Mouse (Mus musculus) E14TG2a.4 (cell line): Measurements from ENCODE around the gene Defb21.

Source experiments
- H3K27me3 ChIP-seq: 2 replicates; pipeline ENCODE4 v1.6.1; 2014; ENCODE audit warnings: low read length, control low read depth; ENCODE audit not compliant: insufficient read depth
- H3K36me3 ChIP-seq: 2 replicates; pipeline ENCODE4 v1.6.1; 2014; ENCODE audit warnings: low read length, control low read depth; ENCODE audit not compliant: insufficient read depth
- H3K4me1 ChIP-seq: replicated peaks from 2 replicates; pipeline ENCODE4 v1.6.1; 2014; ENCODE audit warnings: low read depth, low read length, control low read depth
- H3K4me3 ChIP-seq: replicated peaks from 2 replicates; pipeline ENCODE4 v1.5.1; 2014; ENCODE audit warnings: mild to moderate bottlenecking, low read length
- H3K9me3 ChIP-seq: 2 replicates; pipeline ENCODE4 v1.6.1; 2014; ENCODE audit warnings: low read length, control low read depth
- CTCF ChIP-seq: conservative IDR thresholded peaks from 2 replicates; pipeline ENCODE4 v1.5.1; 2014; ENCODE audit warnings: low read length
- NANOG ChIP-seq: IDR thresholded peaks from 2 replicates; pipeline ENCODE4 v1.6.1; 2014; ENCODE audit warnings: borderline replicate concordance, low read length, mixed read lengths
- POU5F1 ChIP-seq: IDR thresholded peaks from 2 replicates; pipeline ENCODE4 v1.6.1; 2014; ENCODE audit warnings: low read length, borderline replicate concordance

Defb21 gene

DNA sequence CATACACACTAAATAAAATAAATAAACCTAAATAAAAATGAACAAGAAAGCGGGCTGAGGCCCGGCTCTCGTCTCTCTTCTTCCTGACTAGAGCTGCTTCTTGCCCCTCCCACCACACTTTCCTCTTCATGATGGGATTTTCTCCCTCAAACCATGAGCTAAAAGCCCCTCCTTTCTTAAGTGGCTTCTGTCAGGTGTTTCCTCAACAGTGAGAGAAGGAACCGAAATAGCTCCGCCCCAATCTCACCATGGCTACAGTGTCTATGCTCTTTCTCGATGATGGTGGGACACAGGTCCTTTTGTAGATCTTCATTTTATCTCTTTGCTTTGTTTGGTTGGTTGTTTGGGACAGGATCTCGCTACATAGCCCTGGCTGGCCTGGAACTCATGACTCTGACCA, 15.9 kb upstream of the Defb21 start:
- TF ChIP-seq CTCF, result no peak
- no peak for TF ChIP-seq POU5F1
- no peak for TF ChIP-seq NANOG
- Histone ChIP-seq H3K4me3 (no peak overlapping the region), H3K9me3 (no peaks in the 10 kb centered on the region; the same call in 1 of the 2 replicates), H3K4me1 (peaks cover 14% of the 10 kb centered on the region), H3K36me3 (no peaks in the 10 kb centered on the region), H3K27me3 (peaks cover 7% of the 10 kb centered on the region; the same call in 1 of the 2 replicates)

- H3K27me3 ChIP-seq, result peaks cover 5% of the 10 kb centered on the region; the same call in 1 of the 2 replicates
- TF ChIP-seq POU5F1 (no peak), CTCF (no peak), NANOG (no peak)
- no peaks in the 10 kb centered on the region for H3K36me3 ChIP-seq
- no peak within 1 kb of the TSS for H3K4me3 ChIP-seq
- peaks cover 5% of the 10 kb centered on the region; the same call in 1 of the 2 replicates for H3K9me3 ChIP-seq
- no peaks in the 10 kb centered on the region for H3K4me1 ChIP-seq
These were observed 3.5 kb upstream of the Defb21 start, which contains the start of gene Gm17416 for GRCm38 (mm10) chr2:152569038-152569437. Gene Gm17416, plus strand, starts transcription at chr2:152569338.

DNA sequence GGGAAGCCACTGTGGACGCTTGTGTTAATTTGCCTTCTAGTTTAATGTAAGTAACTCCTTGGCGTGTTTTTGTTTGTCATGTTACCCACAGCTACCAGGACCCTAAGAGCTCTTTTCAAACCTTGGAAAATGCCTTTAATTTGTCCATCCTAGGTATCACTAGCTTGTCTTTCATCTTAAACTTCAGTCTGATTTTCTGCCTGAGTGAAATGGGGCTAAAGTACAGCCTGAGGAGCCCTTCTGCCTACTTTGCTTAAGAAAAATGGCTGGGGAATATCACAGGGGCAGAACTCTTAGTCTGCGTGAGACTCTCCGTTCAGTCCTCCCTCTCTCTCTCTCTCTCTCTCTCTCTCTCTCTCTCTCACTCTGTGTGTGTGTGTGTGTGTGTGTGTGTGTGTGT, 2.7 kb upstream of the Defb21 start:
- Histone ChIP-seq H3K4me3 (no peak overlapping the region), H3K9me3 (peaks cover 5% of the 10 kb centered on the region; the same call in 1 of the 2 replicates), H3K27me3 (peaks cover 5% of the 10 kb centered on the region; the same call in 1 of the 2 replicates), H3K4me1 (no peaks in the 10 kb centered on the region), H3K36me3 (no peaks in the 10 kb centered on the region)
- no peak for TF ChIP-seq CTCF
- TF ChIP-seq NANOG, result no peak
- no peak for TF ChIP-seq POU5F1

GRCm38 (mm10) chr2:152570313-152570712, 2.2 kb upstream of the Defb21 start:
- Histone ChIP-seq H3K9me3 (peaks cover 5% of the 10 kb centered on the region; the same call in 1 of the 2 replicates), H3K27me3 (peaks cover 5% of the 10 kb centered on the region; the same call in 1 of the 2 replicates), H3K4me1 (no peaks in the 10 kb centered on the region), H3K36me3 (no peaks in the 10 kb centered on the region), H3K4me3 (no peak overlapping the region)
- no peak for TF ChIP-seq POU5F1
- TF ChIP-seq CTCF, result no peak
- TF ChIP-seq NANOG, result no peak

DNA sequence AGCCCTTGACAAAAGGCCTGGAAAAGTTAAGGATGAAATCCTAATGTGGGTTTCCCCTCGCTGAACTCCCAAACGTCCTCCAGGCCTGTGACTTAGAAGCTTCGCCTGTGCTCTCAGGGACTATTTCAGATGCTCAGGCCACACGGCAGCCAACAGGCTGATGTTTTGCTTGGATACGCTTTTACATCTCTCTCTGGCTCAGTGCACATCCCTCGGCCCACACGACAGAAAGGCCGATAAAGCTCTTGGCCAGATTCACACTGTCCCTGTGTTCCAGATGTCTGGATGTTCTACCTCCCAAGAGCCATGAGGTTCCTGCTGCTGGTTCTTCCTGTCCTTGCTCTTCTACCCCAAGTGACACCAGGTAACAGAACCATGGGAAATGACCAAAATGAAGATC, 940 bp downstream of the Defb21 start:
- H3K27me3 ChIP-seq, result peaks cover 5% of the 10 kb centered on the region; the same call in 1 of the 2 replicates

GRCm38 (mm10) chr2:152580107-152580506, 7.6 kb downstream of the Defb21 start, which contains the start of gene Defb19:
Gene Defb19, minus strand, starts transcription at chr2:152580312.
- H3K9me3 ChIP-seq, result no peaks in the 10 kb centered on the region
- H3K36me3 ChIP-seq, result no peaks in the 10 kb centered on the region
- peaks cover 7% of the 10 kb centered on the region for H3K27me3 ChIP-seq
- no peak within 1 kb of the TSS for H3K4me3 ChIP-seq
- no peaks in the 10 kb centered on the region for H3K4me1 ChIP-seq
- TF ChIP-seq POU5F1 (no peak), CTCF (no peak), NANOG (no peak)

More for the DNA sequence above, 940 bp downstream of the Defb21 start:
- no peak overlapping the region for H3K4me3 ChIP-seq
- no peaks in the 10 kb centered on the region for H3K4me1 ChIP-seq
- no peaks in the 10 kb centered on the region for H3K36me3 ChIP-seq
- peaks cover 4% of the 10 kb centered on the region; the same call in 1 of the 2 replicates for H3K9me3 ChIP-seq
- no peak for TF ChIP-seq CTCF
- no peak for TF ChIP-seq NANOG
- TF ChIP-seq POU5F1, result no peak

DNA sequence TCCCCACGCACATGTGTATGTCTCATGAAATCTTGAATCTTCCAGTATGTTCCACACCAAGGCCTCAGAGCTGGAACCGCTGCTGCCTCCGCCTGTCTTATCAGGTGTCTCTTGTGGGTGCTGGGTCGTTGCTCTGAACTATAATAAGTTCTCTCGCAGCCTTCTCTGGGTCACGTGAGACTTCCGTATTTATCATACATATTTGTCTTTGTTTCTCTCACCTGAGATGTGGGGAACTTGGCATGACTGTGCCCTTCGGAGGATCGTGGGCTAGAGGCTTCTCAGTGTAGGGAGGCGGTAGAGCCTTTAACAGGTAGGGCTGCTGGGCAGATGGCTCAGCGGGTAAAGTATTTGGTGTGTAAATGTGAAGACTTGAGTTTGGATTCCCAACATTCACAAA, 8.1 kb downstream of the Defb21 start:
- no peak overlapping the region for H3K4me3 ChIP-seq
- H3K9me3 ChIP-seq, result no peaks in the 10 kb centered on the region
- TF ChIP-seq POU5F1, result no peak
- TF ChIP-seq NANOG, result no peak
- TF ChIP-seq CTCF, result no peak
- H3K27me3 ChIP-seq, result peaks cover 7% of the 10 kb centered on the region
- no peaks in the 10 kb centered on the region for H3K4me1 ChIP-seq
- no peaks in the 10 kb centered on the region for H3K36me3 ChIP-seq

DNA sequence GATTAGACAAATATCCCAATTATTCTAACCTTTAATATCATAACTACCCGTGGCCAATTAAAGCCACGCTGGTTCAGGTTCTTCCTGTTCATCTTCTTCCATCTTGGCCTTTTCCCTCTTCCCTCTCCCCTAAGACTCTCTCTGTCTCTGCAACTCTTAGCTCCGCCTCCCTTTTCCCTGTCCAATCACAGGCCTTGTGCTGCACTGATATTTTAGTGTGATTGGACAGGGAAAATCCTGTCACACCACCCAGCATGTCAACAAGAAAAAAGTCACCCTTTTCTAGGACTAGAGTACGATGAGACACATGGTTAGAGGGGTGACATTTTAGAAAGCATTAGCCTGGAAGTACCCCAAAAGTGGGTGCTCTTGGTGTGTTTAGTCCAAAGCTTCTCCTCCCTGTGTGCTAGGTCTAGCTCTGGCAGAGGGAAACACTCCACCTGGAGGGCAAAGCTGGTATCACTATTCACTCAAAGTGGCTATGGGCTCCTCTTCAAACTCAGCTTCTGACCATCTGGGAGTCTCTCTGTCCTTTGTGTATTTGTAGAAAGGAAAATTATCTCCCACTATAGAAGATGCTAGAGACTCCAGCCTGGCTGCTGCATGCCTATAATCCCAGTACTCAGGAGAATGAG, 14.5 kb downstream of the Defb21 start:
- H3K4me1 ChIP-seq, result no peaks in the 10 kb centered on the region
- TF ChIP-seq CTCF (peak; percentile 49), NANOG (no peak)
- H3K27me3 ChIP-seq, result no peaks in the 10 kb centered on the region
- H3K4me3 ChIP-seq, result no peak overlapping the region
- H3K9me3 ChIP-seq, result no peaks in the 10 kb centered on the region
- no peaks in the 10 kb centered on the region for H3K36me3 ChIP-seq
